Mouse (Mus musculus) neutrophil, adult 59 days (primary cell): ENCODE measurements around the gene Rab30. TPM values are rescaled to one million over a fixed set of nuclear protein-coding genes. Genes with fewer than 3 reads are reported as not detected.

Source experiments
- total RNA-seq, 2 experiments: library from RNA; stranded (reverse); gene quantifications; 1 replicate in 1 of 2; 2 replicates in 1 of 2; pipeline ENCODE4 v1.2.4; 2023

Rab30 gene
- total RNA-seq = 1 to 10 TPM in 1 of 2 experiments, under 1 TPM in 1; 0.40 to 1.5 TPM

GRCm38 (mm10) chr7:92741152-92741860, at the start of gene Rab30:
TSS of gene Rab30 (plus strand) at chr7:92741603.

GRCm38 (mm10) chr7:92874116-92874675, 132.8 kb downstream of the Rab30 start, which contains the start of the genes Ddias and Prcp:
TSS of gene Ddias (minus strand) at chr7:92874247.
TSS of gene Prcp (plus strand) at chr7:92874470.

Other genes starting within 250 kb of the Rab30 start
- gene Ccdc90b, start 180.5 kb upstream of the Rab30 start, total RNA-seq = 1 to 10 TPM; 4.7 to 4.9 TPM
- under 1 TPM; 0.37 to 0.91 TPM for gene Ankrd42, start 104.5 kb upstream of the Rab30 start, total RNA-seq
- 100 to 1,000 TPM; 148 to 167 TPM for gene Pcf11, start 71.7 kb upstream of the Rab30 start, total RNA-seq
- gene Ddias, start 132.6 kb downstream of the Rab30 start, total RNA-seq = 1 to 10 TPM; 4.4 to 6.4 TPM
- 10 to 100 TPM; 30.8 to 38.8 TPM for gene Prcp, start 132.9 kb downstream of the Rab30 start, total RNA-seq